16 mouse cellular contexts compared by ENCODE assay signal in the genomic region with DNA sequence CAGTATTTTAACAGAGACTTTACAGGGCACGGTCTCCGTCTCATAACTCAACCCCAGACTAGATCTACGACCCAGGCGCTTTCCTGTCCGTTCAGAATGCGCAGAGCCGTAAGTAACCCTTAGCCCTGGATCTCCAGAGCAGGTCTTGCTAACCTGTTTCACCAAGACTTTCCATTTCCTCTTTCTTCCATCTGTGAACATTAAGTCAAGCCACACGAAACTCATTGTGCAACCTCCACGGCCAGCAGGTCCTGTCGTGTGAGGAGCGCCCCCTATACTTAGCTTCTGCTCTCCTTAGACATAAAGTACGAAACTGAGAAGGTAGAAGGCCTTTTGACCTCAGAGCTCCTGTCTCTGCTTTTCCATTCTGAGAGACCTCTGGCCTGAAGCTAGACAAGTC.
DNase-seq lines count a peak whose midpoint lies in the region; ATAC-seq and TF ChIP-seq lines count a peak whose summit lies in the region.
"Had no signal": no experiment of that assay in that cellular context is flagged by ENCODE, and none has a peak within 500 bp of the region (broad histone marks: within the 10 kb centered on the region; RNA-seq: fewer than 3 reads in every experiment).

No protein-coding gene starts in this region.

- peak; percentile 40 for ATAC-seq in liver, postnatal 0 days
- ATAC-seq in liver, embryonic 11.5 days (replicated peaks; ENCODE audit: low FRiP score), result no peak
- ATAC-seq in hematopoietic stem cell, adult 5-6 weeks (replicated peaks in 1 of 2; ENCODE audit: insufficient read depth in 1 of 2, low FRiP score in 2 of 2, low TSS enrichment in 1 of 2, low read depth in 1 of 2, poor library complexity in 2 of 2, severe bottlenecking in 2 of 2), result peak; percentile 94 to 97
- ATAC-seq: inflammation-experienced regulatory T-cells, adult 6 months; midbrain, embryonic 16.5 days; Patski had no signal

- intact Hi-C loops in heart, adult 2 months (cut with DNase I), result no loop called here

- WGBS in liver, postnatal 0 days (ENCODE audit: insufficient replicate concordance), result 59% methylated on average over 12 of the region's 12 CpGs
- WGBS in liver, embryonic 11.5 days, result 80% methylated on average over 12 of the region's 12 CpGs
- 84% methylated on average over 12 of the region's 12 CpGs for WGBS in heart, adult 2 months

- peak; percentile 59 for TF ChIP-seq CTCF in liver, postnatal 0 days (IDR thresholded peaks at IDR 0.05; ENCODE audit: low read depth)
- no peak for TF ChIP-seq CTCF in heart, adult 2 months (IDR thresholded peaks at IDR 0.05)

- no peak overlapping the region for H3K9ac ChIP-seq in liver, postnatal 0 days (replicated peaks)
- H3K9ac ChIP-seq in liver, embryonic 11.5 days (ENCODE audit: low read depth, low read length), result no peak overlapping the region
- no peak overlapping the region for H3K9ac ChIP-seq in heart, adult 2 months (ENCODE audit: low read depth, low read length)
- H3K9ac ChIP-seq: neural tube, embryonic 13.5 days had no signal

- no peak overlapping the region for H3K4me2 ChIP-seq in liver, postnatal 0 days (ENCODE audit: low read depth, low read length)
- no peak overlapping the region for H3K4me2 ChIP-seq in liver, embryonic 11.5 days
- H3K4me2 ChIP-seq: neural tube, embryonic 13.5 days had no signal

- H3K27ac ChIP-seq in liver, postnatal 0 days (ENCODE audit: low read depth), result no peak overlapping the region
- H3K27ac ChIP-seq in liver, embryonic 11.5 days (ENCODE audit: low read depth, low read length), result no peak overlapping the region
- no peak overlapping the region for H3K27ac ChIP-seq in heart, adult 2 months
- H3K27ac ChIP-seq: forebrain, embryonic 10.5 days; hindbrain, embryonic 10.5 days; left cerebral cortex, adult 2 months; neural tube, embryonic 13.5 days had no signal

- TF ChIP-seq EP300 in liver, postnatal 0 days (IDR thresholded peaks at IDR 0.05; ENCODE audit: low read depth), result no peak
- no peak for TF ChIP-seq EP300 in heart, adult 2 months (IDR thresholded peaks at IDR 0.05; ENCODE audit: insufficient read depth, low read depth, low read length)

- peak; percentile 54 for DNase-seq in liver, postnatal 0 days
- DNase-seq in liver, embryonic 11.5 days (ENCODE audit: low spot score), result no peak
- DNase-seq in thymus, postnatal 14 days, result peak; percentile 8
- DNase-seq in thymus, postnatal 36 days, result no peak
- DNase-seq in heart, adult 2 months, result no peak
- DNase-seq in adrenal gland, adult 18-20 months (ENCODE audit: low spot score in 2 of 2), result no peak
- DNase-seq in layer of hippocampus, adult 11-12 months (ENCODE audit: low spot score), result no peak
- DNase-seq: cerebellum, adult 11-12 months had no signal

- H3K27me3 ChIP-seq in liver, postnatal 0 days (ENCODE audit: insufficient read depth, low read length), result no peaks in the 10 kb centered on the region
- H3K27me3 ChIP-seq in liver, embryonic 11.5 days (replicated peaks; ENCODE audit: control insufficient read depth, insufficient read depth, low read length), result no peaks in the 10 kb centered on the region
- no peaks in the 10 kb centered on the region for H3K27me3 ChIP-seq in heart, adult 2 months (ENCODE audit: control insufficient read depth, insufficient read depth, low read length)
- H3K27me3 ChIP-seq: neural tube, embryonic 13.5 days; Patski had no signal

- no peaks in the 10 kb centered on the region for H3K79me2 ChIP-seq in heart, adult 2 months (replicated peaks; ENCODE audit: control insufficient read depth, insufficient read depth, low read length)

- H3K4me1 ChIP-seq in liver, postnatal 0 days (ENCODE audit: insufficient read depth), result 0 out of 2 replicates have a peak, but pooled peaks cover 6% of the 10 kb centered on the region
- no peaks in the 10 kb centered on the region for H3K4me1 ChIP-seq in liver, embryonic 11.5 days (replicated peaks; ENCODE audit: control insufficient read depth, insufficient read depth, low read length)
- H3K4me1 ChIP-seq in heart, adult 2 months (ENCODE audit: control insufficient read depth, insufficient read depth, low read length), result no peaks in the 10 kb centered on the region
- H3K4me1 ChIP-seq: neural tube, embryonic 13.5 days had no signal

- H3K36me3 ChIP-seq in liver, postnatal 0 days (replicated peaks; ENCODE audit: insufficient read depth, low read length), result no peaks in the 10 kb centered on the region
- H3K36me3 ChIP-seq in liver, embryonic 11.5 days (ENCODE audit: control insufficient read depth, insufficient read depth, low read length), result no peaks in the 10 kb centered on the region
- H3K36me3 ChIP-seq in heart, adult 2 months (ENCODE audit: control insufficient read depth, insufficient read depth, low read length), result no peaks in the 10 kb centered on the region
- H3K36me3 ChIP-seq: forebrain, embryonic 10.5 days; hindbrain, embryonic 10.5 days; neural tube, embryonic 13.5 days had no signal

- TF ChIP-seq POLR2A in heart, adult 2 months (IDR thresholded peaks at IDR 0.05; ENCODE audit: insufficient read depth, low read depth, low read length), result no peak

- no peaks in the 10 kb centered on the region; the same call in 1 of the 2 replicates for H3K9me3 ChIP-seq in liver, postnatal 0 days (ENCODE audit: low read length)
- H3K9me3 ChIP-seq in liver, embryonic 11.5 days (ENCODE audit: control insufficient read depth, low read length), result no peaks in the 10 kb centered on the region
- H3K9me3 ChIP-seq: forebrain, embryonic 10.5 days; hindbrain, embryonic 10.5 days had no signal

- no peak overlapping the region for H3K4me3 ChIP-seq in liver, postnatal 0 days (ENCODE audit: low read depth, low read length)
- no peak overlapping the region for H3K4me3 ChIP-seq in liver, embryonic 11.5 days (ENCODE audit: low read depth, low read length)
- H3K4me3 ChIP-seq in heart, adult 2 months, result no peak overlapping the region
- H3K4me3 ChIP-seq: forebrain, embryonic 10.5 days; hindbrain, embryonic 10.5 days; left cerebral cortex, adult 2 months; neural tube, embryonic 13.5 days had no signal

Comparison
In these comparisons a context has a peak if more than half of its experiments do, and no peak if none do; other contexts are left out.
1. DNase-seq: peak in liver, postnatal 0 days (single experiment) and thymus, postnatal 14 days (single experiment); none in liver, embryonic 11.5 days (single experiment), thymus, postnatal 36 days (0 of 2), heart, adult 2 months (0 of 2), adrenal gland, adult 18-20 months (0 of 2) and layer of hippocampus, adult 11-12 months (single experiment).